Mouse (Mus musculus) liver, embryonic 18 days (tissue): ENCODE measurements around the gene Swi5. TPM values are rescaled to one million over a fixed set of nuclear protein-coding genes. Genes with fewer than 3 reads are reported as not detected.

Experiments used
- polyA plus RNA-seq: library from polyadenylated mRNA; depleted of rRNA; stranded (reverse); fragments of >200 nt; gene quantifications from 2 replicates; pipeline ENCODE4 v1.2.3, GENCODE M21; 2012; rRNA removed

The Swi5 gene
- polyA plus RNA-seq: 145 and 146 TPM in 2 replicates

DNA sequence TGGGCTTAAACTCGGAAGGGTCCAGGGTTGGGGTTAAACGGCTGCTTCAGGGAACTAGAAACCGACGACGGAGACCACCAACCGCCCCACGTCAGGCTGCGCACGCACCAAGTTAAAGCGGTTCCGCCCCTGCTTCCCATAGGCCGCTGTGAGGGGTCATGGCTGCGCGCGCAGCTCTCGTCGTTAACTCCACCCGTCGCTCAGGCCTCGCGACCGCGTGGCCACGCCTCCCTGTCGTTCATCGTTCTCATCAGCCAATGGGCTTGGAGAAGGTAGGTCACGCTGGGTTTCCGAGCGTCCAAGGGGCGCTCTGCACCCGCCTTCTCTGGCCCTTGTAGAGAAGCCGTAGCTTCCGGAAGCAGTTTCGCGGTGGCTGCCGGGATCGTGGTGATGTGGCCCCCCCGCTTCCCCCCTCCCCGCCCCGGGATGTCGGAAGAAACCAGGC lies at the start of gene Swi5:
Gene Swi5 (minus strand): TSS at position 153 of the 445 bp plus-strand sequence.

DNA sequence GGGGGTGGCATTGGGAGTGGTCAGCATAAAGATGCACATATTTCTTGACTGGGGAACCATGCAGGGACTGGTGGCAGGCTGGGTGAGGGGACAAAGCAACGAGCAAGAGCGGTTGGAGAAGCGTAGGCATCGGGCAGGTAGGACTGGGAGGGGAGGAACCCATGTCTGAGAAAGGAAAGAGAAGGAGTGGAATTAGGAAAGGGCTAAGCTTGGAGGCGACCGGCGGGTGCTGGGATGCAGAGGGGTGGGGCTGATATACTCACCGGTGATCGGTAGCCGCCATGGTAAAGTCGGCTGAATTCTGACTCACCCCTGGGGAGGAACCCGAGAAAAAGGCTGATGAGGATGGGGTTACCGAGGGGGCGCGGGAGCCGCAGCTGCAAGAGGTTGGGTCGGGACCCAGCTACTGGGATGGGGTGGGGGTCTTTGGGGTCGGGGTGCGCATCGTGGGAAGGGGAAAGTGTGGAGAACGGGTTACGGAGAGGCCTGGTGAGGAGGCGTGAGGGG lies 488 bp downstream of the Swi5 start, which contains the start of gene Golga2:
Gene Golga2 (plus strand): TSS at position 51 of the 507 bp plus-strand sequence.

DNA sequence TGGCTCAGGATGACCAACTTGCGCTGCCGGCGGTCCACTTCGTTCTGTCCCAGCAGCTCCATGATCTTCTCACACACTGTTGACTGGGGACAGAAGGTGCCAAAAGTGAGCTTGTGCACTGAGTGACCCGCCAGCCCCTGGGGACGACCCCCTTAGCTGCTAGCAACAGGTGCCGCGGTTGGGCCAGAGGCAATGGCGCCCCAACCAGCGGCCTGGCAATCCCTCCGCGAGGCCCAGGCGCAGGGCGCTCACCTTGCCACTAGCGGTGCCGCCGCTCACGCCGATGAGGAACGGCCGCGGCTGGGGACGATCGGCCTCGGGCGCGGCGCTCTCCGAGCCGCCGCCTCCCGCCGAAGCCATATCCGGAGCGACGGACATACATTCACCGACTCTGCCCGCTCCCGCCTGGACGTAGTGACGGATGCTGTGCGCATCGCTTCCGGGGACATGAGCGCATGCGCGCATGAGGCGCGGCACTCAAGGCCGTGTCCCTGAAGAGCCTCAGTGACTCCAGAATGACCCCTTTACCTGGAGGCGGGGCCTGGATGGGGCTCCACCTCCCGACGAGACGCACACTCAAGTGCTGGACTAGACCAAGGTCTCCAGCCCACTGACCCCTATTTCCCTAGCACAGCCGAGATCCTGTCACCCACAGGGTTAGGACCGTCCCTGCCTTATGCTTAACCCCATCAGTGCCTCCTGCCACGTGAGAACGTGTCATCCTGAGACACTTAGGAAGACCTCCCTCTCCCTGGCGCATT lies 28.0 kb downstream of the Swi5 start, which contains the start of gene Uck1:
Gene Uck1 (minus strand): TSS at position 503 of the 761 bp plus-strand sequence.

GRCm38 (mm10) chr2:32235886-32236759 lies 51.8 kb downstream of the Swi5 start, which contains the start of gene Pomt1:
Pomt1 (plus strand) TSS chr2:32236590.

Other genes with a start within 250 kb of the Swi5 start
- gene Fam78a, start 203.2 kb downstream of the Swi5 start, polyA plus RNA-seq: 2.4 and 2.5 TPM in 2 replicates
- gene Plpp7, start 192.5 kb downstream of the Swi5 start, polyA plus RNA-seq: 1.4 TPM in 2 replicates
- gene Prrc2b, start 137.0 kb downstream of the Swi5 start, polyA plus RNA-seq: 5.2 and 7.0 TPM in 2 replicates
- gene Pomt1, start 51.5 kb downstream of the Swi5 start, polyA plus RNA-seq: 6.8 and 7.8 TPM in 2 replicates
- gene Uck1, start 27.9 kb downstream of the Swi5 start, polyA plus RNA-seq: 27.8 and 31.9 TPM in 2 replicates
- gene Golga2, start 691 bp downstream of the Swi5 start, polyA plus RNA-seq: 13.3 and 15.8 TPM in 2 replicates
- gene Ciz1, start 64.3 kb upstream of the Swi5 start, polyA plus RNA-seq: 31.1 and 42.1 TPM in 2 replicates
- 1.2 and 1.3 TPM in 2 replicates for gene Dnm1, start 65.3 kb upstream of the Swi5 start, polyA plus RNA-seq
- 24.7 and 29.9 TPM in 2 replicates for gene 1110008P14Rik, start 93.9 kb upstream of the Swi5 start, polyA plus RNA-seq
- 493 and 623 TPM in 2 replicates for gene Lcn2, start 100.2 kb upstream of the Swi5 start, polyA plus RNA-seq
- 12.9 and 16.2 TPM in 2 replicates for gene Ptges2, start 107.8 kb upstream of the Swi5 start, polyA plus RNA-seq
- gene Naif1, start 162.4 kb upstream of the Swi5 start, polyA plus RNA-seq: 1.2 TPM in 2 replicates
- 15.8 and 20.5 TPM in 2 replicates for gene Slc25a25, start 163.4 kb upstream of the Swi5 start, polyA plus RNA-seq
- gene Fam102a, start 247.3 kb upstream of the Swi5 start, polyA plus RNA-seq: 3.1 and 3.4 TPM in 2 replicates